Mouse (Mus musculus): Measurements from ENCODE around the gene Asap2. TPM values are rescaled to one million over a fixed set of nuclear protein-coding genes. Genes with fewer than 3 reads are reported as not detected.
"Not testable (repeated sequence)": the region's sequence is repeated elsewhere in the genome, so short reads cannot be mapped to it uniquely, and the experiment has no call there.

The Asap2 gene
- 8.2 and 8.4 TPM in 2 replicates for polyA plus RNA-seq (2016; fragmentation: Nextera tagmentation; extraction: Ambion mirVana)

DNA sequence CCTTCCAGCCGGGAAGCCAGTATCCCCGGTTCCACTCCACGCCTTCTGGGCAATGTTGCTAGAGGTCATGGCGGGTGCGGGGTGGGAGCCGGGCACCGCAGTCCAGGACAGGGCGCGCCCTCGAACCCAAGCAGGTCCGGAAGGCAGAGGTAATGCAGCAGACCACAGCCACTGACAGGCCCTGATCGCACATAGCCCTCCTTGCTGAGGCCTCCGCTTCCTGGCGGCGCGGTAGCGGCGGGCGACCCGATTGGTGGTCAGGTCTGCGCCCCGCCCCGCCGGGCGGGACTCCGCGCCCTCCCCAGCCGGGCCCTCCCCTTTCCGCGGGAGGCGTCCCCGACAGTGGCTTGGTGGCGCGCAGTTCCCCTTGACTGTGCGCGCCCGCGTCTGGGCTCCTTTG is at the start of gene Asap2:
Gene Asap2, plus strand, starts transcription at position 328 of the 400 bp plus-strand sequence.
- Histone ChIP-seq H3K4me3 (peak within 1 kb of the TSS; percentile 63), H3K27ac (peak within 1 kb of the TSS; percentile 77)
- not testable (repeated sequence) for H3K9me3 ChIP-seq; H3K27me3 ChIP-seq (ENCODE audit: insufficient read depth, poor library complexity, severe bottlenecking); H3K36me3 ChIP-seq; H3K4me1 ChIP-seq
- DNase-seq (ENCODE audit: low spot score): peak; percentile 63
- WGBS: under 1% methylated on average over 25 of the region's 38 CpGs

- WGBS: 67% methylated on average over 9 of the region's 9 CpGs
- H3K9me3 ChIP-seq; H3K27me3 ChIP-seq (ENCODE audit: insufficient read depth, poor library complexity, severe bottlenecking); H3K36me3 ChIP-seq; H3K4me1 ChIP-seq; DNase-seq (ENCODE audit: low spot score); H3K4me3 ChIP-seq; H3K27ac ChIP-seq: not testable (repeated sequence)
Measured at GRCm38 (mm10) chr12:20947051-20947997, 42.9 kb upstream of the Asap2 start.

DNA sequence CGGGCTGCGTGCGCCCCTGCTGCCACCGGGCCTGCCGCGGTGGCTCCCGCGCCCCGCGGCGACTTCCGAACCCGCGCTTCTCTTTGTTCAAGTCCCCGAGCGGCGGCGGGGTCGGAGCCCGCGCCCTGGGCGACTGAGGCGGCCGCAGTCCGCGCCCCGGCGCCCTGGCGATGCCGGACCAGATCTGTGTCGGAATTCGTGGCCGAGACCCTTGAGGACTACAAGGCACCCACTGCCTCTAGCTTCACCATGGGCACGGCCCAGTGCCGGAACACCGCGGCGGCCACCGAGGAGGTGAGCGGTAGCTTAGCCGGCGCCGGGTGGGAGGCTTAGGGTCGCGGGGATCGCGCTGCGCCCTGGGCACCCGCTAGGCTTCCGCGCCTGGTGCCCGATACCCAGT is 320 bp downstream of the Asap2 start:
- under 1% methylated on average over 48 of the region's 52 CpGs for WGBS
- peak overlapping the region; percentile 77 for H3K27ac ChIP-seq
- peak; percentile 54 for DNase-seq (ENCODE audit: low spot score)
- H3K36me3 ChIP-seq; H3K27me3 ChIP-seq (ENCODE audit: insufficient read depth, poor library complexity, severe bottlenecking); H3K9me3 ChIP-seq; H3K4me1 ChIP-seq: not testable (repeated sequence)
- peak overlapping the region; percentile 63 for H3K4me3 ChIP-seq

GRCm38 (mm10) chr12:21030875-21031274 is 40.6 kb downstream of the Asap2 start:
- not testable (repeated sequence) for H3K9me3 ChIP-seq; H3K36me3 ChIP-seq; DNase-seq (ENCODE audit: low spot score); H3K27me3 ChIP-seq (ENCODE audit: insufficient read depth, poor library complexity, severe bottlenecking); H3K4me1 ChIP-seq; H3K4me3 ChIP-seq; H3K27ac ChIP-seq
- 49% methylated on average over 6 of the region's 6 CpGs for WGBS

- H3K27me3 ChIP-seq (ENCODE audit: insufficient read depth, poor library complexity, severe bottlenecking); H3K27ac ChIP-seq; DNase-seq (ENCODE audit: low spot score); H3K4me1 ChIP-seq; H3K36me3 ChIP-seq; H3K4me3 ChIP-seq; H3K9me3 ChIP-seq: not testable (repeated sequence)
- WGBS: 91% methylated on average over 9 of the region's 9 CpGs
Measured at GRCm38 (mm10) chr12:21046716-21047115, 56.5 kb downstream of the Asap2 start.

- not testable (repeated sequence) for H3K4me3 ChIP-seq; H3K27ac ChIP-seq; H3K36me3 ChIP-seq; H3K4me1 ChIP-seq; DNase-seq (ENCODE audit: low spot score); H3K27me3 ChIP-seq (ENCODE audit: insufficient read depth, poor library complexity, severe bottlenecking); H3K9me3 ChIP-seq
- 20% methylated on average over 4 of the region's 4 CpGs for WGBS
Measured at GRCm38 (mm10) chr12:21075731-21076130, 85.5 kb downstream of the Asap2 start.

DNA sequence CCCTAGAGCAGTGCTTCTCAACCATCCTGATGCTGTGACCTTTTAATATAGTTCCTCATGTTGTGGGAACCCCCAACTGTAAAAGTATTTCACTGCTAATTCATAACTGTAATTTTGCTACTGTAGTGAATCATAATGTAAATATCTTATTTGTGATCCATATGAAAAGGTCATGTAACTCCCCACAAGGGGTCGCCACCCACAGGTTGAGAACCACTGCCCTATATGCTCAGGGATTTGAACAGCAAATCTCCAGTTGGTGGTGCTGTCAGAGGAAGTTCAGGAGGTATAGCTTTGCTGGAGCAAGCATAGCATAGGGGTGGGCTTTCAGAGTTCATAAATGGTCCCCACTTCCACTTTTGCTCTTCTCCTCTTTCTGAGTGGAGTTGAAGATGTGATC is 99.9 kb downstream of the Asap2 start:
- not testable (repeated sequence) for H3K36me3 ChIP-seq; H3K4me3 ChIP-seq; H3K27me3 ChIP-seq (ENCODE audit: insufficient read depth, poor library complexity, severe bottlenecking); H3K4me1 ChIP-seq; H3K9me3 ChIP-seq; DNase-seq (ENCODE audit: low spot score); H3K27ac ChIP-seq
- 32% methylated on average over 1 of the region's 1 CpGs for WGBS

GRCm38 (mm10) chr12:21092446-21092845 is 102.2 kb downstream of the Asap2 start:
- not testable (repeated sequence) for DNase-seq (ENCODE audit: low spot score); H3K4me1 ChIP-seq; H3K36me3 ChIP-seq; H3K27me3 ChIP-seq (ENCODE audit: insufficient read depth, poor library complexity, severe bottlenecking); H3K4me3 ChIP-seq; H3K27ac ChIP-seq; H3K9me3 ChIP-seq
- 90% methylated on average over 1 of the region's 1 CpGs for WGBS

GRCm38 (mm10) chr12:21097806-21098325 is 107.6 kb downstream of the Asap2 start:
- not testable (repeated sequence) for H3K4me1 ChIP-seq; H3K27ac ChIP-seq; H3K4me3 ChIP-seq; DNase-seq (ENCODE audit: low spot score); H3K9me3 ChIP-seq; H3K36me3 ChIP-seq; H3K27me3 ChIP-seq (ENCODE audit: insufficient read depth, poor library complexity, severe bottlenecking)
- WGBS: 53% methylated on average over 3 of the region's 3 CpGs

DNA sequence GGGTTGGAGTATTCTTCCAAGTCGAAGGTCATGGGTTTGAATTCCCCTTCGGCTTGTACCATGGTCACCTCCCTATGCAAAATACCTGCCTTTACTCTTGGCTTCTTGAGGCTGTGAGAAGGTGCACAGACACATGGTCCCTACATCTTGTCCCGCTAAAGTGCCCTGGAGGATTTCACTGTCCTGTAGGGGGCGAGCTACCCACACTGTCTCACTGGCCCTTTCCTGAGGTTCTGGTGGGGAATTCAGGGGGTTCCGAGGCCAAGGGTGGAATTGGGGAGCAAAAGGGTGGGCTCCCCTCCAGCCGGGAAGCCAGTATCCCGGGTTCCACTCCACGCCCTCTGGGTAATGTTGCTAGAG is 120.8 kb downstream of the Asap2 start:
- Histone ChIP-seq H3K27ac (peak overlapping the region; percentile 91), H3K4me3 (peak overlapping the region; percentile 87)
- DNase-seq (ENCODE audit: low spot score); H3K27me3 ChIP-seq (ENCODE audit: insufficient read depth, poor library complexity, severe bottlenecking); H3K9me3 ChIP-seq; H3K36me3 ChIP-seq; H3K4me1 ChIP-seq: not testable (repeated sequence)
- WGBS: 3% methylated on average over 8 of the region's 8 CpGs

GRCm38 (mm10) chr12:21111476-21112452 is 121.5 kb downstream of the Asap2 start:
- H3K9me3 ChIP-seq: no peaks in the 10 kb centered on the region
- peaks cover 13% of the 10 kb centered on the region; the same call in 1 of the 2 replicates for H3K4me1 ChIP-seq
- H3K27ac ChIP-seq: peak overlapping the region; percentile 91
- H3K4me3 ChIP-seq: peak overlapping the region; percentile 87
- no peaks in the 10 kb centered on the region for H3K36me3 ChIP-seq
- peak; percentile 92 for DNase-seq (ENCODE audit: low spot score)
- no peaks in the 10 kb centered on the region for H3K27me3 ChIP-seq (ENCODE audit: insufficient read depth, poor library complexity, severe bottlenecking)
- WGBS: under 1% methylated on average over 101 of the region's 118 CpGs

- Histone ChIP-seq H3K4me3 (peak overlapping the region; percentile 87), H3K9me3 (no peaks in the 10 kb centered on the region), H3K27ac (peak overlapping the region; percentile 91), H3K27me3 (ENCODE audit: insufficient read depth, poor library complexity, severe bottlenecking) (no peaks in the 10 kb centered on the region), H3K36me3 (no peaks in the 10 kb centered on the region), H3K4me1 (peaks cover 17% of the 10 kb centered on the region; the same call in 1 of the 2 replicates)
- WGBS: under 1% methylated on average over 17 of the region's 17 CpGs
- DNase-seq (ENCODE audit: low spot score): peak; percentile 81
Measured at GRCm38 (mm10) chr12:21112453-21112857, 122.2 kb downstream of the Asap2 start.

DNA sequence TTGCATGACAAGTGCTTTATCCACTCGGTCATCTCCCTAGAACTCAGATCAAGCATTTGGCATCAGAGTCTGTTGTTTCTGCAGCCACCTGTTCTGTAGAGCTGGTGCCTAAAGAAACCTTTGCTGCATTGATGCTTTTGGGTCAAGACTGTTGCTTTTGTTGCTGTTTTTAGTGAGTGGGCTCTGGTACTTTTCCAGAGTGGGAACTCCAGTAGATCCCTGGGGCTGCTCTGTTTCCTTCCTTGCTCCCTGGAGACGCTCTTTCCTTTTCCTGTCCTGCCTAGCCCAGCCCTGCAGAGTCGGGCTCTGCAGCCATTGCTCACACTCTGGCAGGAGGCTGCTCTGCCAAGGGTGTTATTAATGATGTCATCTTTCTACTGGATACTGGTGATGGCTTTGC is 129.2 kb downstream of the Asap2 start:
- 50% methylated on average over 3 of the region's 3 CpGs for WGBS

More for the DNA sequence above, 129.2 kb downstream of the Asap2 start:
- no peak overlapping the region for H3K27ac ChIP-seq
- no peaks in the 10 kb centered on the region for H3K9me3 ChIP-seq
- H3K4me3 ChIP-seq: no peak overlapping the region
- H3K4me1 ChIP-seq: peaks cover 20% of the 10 kb centered on the region
- DNase-seq (ENCODE audit: low spot score): no peak
- no peaks in the 10 kb centered on the region for H3K27me3 ChIP-seq (ENCODE audit: insufficient read depth, poor library complexity, severe bottlenecking)
- no peaks in the 10 kb centered on the region for H3K36me3 ChIP-seq

Measured in heart, embryonic 10.5 days (tissue).